Mouse (Mus musculus) A20 (cell line): Measurements from ENCODE around the gene Inafm1.
A peak's percentile ranks its signal among the peaks of the same experiment; 100 is the strongest.
"Not testable (repeated sequence)": the region's sequence is repeated elsewhere in the genome, so short reads cannot be mapped to it uniquely, and the experiment has no call there.

Experiments used
- DNase-seq: peaks from one replicate; pipeline ENCODE4 v3.0.0-alpha.2; 2011; ENCODE audit warnings: low read depth, low spot score

The Inafm1 gene

GRCm38 (mm10) chr7:16263015-16263787 lies 10.2 kb downstream of the Inafm1 start:
- peak; percentile 82 for DNase-seq

GRCm38 (mm10) chr7:16261097-16261496 lies 12.3 kb downstream of the Inafm1 start:
- no peak for DNase-seq

GRCm38 (mm10) chr7:16259110-16259590 lies 14.3 kb downstream of the Inafm1 start, which contains the start of gene C5ar1:
Gene C5ar1, minus strand, starts transcription at chr7:16259540.
- no peak for DNase-seq

- DNase-seq, result no peak
These were observed 15.6 kb downstream of the Inafm1 start for GRCm38 (mm10) chr7:16257830-16258229.

GRCm38 (mm10) chr7:16255963-16256362 lies 17.5 kb downstream of the Inafm1 start:
- not testable (repeated sequence) for DNase-seq

- no peak for DNase-seq
These were observed 19.2 kb downstream of the Inafm1 start for GRCm38 (mm10) chr7:16254195-16254594.

- no peak for DNase-seq
These were observed 22.7 kb downstream of the Inafm1 start for GRCm38 (mm10) chr7:16250687-16251086.

- DNase-seq, result no peak
These were observed 27.5 kb downstream of the Inafm1 start for GRCm38 (mm10) chr7:16245958-16246357.

GRCm38 (mm10) chr7:16244067-16244466 lies 29.4 kb downstream of the Inafm1 start, which contains the start of gene C5ar2:
Gene C5ar2, minus strand, starts transcription at chr7:16244154.
- DNase-seq, result no peak

GRCm38 (mm10) chr7:16242198-16242597 lies 31.2 kb downstream of the Inafm1 start:
- no peak for DNase-seq

- DNase-seq, result no peak
These were observed 31.6 kb downstream of the Inafm1 start for GRCm38 (mm10) chr7:16241787-16242186.

- no peak for DNase-seq
These were observed 32.5 kb downstream of the Inafm1 start for GRCm38 (mm10) chr7:16240978-16241303.

- no peak for DNase-seq
These were observed 33.0 kb downstream of the Inafm1 start for GRCm38 (mm10) chr7:16240281-16240977.

GRCm38 (mm10) chr7:16239554-16239997 lies 33.8 kb downstream of the Inafm1 start:
- DNase-seq, result peak; percentile 78

GRCm38 (mm10) chr7:16229869-16230268 lies 43.5 kb downstream of the Inafm1 start:
- DNase-seq, result no peak
